Mouse (Mus musculus): ENCODE data around the gene Pou2af1.

GRCm38 (mm10) chr9:51194790-51195189 lies 18.7 kb upstream of the Pou2af1 start:
- TF ChIP-seq EP300 (IDR thresholded peaks at IDR 0.05) = no peak
- TF ChIP-seq CTCF (IDR thresholded peaks at IDR 0.05) = no peak
